Mouse (Mus musculus) testis, adult 2 months (tissue): ENCODE results near the gene Kcnd2.

Experiments used
- CTCF ChIP-seq: fragments of 200-500 bp; IDR thresholded peaks from 2 replicates; pipeline ENCODE4 v1.5.1; 2012; ENCODE audit warnings: low read depth, mild to moderate bottlenecking, inconsistent platforms, low read length, moderate library complexity; ENCODE audit not compliant: control insufficient read depth, insufficient read depth, insufficient replicate concordance
- POLR2A ChIP-seq: fragments of 200-500 bp; IDR thresholded peaks from 2 replicates; pipeline ENCODE4 v1.6.1; 2012; ENCODE audit warnings: low read depth, mild to moderate bottlenecking, inconsistent platforms, low read length, moderate library complexity; ENCODE audit not compliant: control insufficient read depth

DNA sequence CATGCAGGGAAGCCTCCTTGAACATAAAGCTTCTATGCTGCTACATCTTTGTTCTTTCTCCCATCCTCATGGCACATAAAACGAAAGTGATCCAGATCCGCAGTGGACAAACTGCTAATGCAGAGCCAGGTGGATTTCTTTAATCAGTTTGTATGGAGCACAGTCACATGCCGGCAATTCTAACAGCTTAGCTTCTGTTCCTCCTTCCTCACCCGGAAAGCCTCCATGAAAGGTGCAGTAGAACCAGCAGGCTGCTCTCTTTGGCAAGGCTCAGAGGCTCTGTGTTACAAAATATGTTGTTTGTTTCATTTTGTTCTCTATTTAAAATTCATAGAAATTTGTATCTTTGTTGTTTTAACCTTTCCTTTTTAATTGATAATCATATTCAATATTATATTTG lies 106.9 kb downstream of the Kcnd2 start:
- TF ChIP-seq CTCF: no peak
- no peak for TF ChIP-seq POLR2A
